Mouse (Mus musculus): ENCODE results near the gene Olfr1393. TPM values are rescaled to one million over a fixed set of nuclear protein-coding genes. Genes with fewer than 3 reads are reported as not detected.

The Olfr1393 gene
- polyA plus RNA-seq (2016; fragmentation: Nextera tagmentation; extraction: Ambion mirVana): 0.06 TPM in 1 of 2 replicates, not detected in the other

- H3K27ac ChIP-seq (replicated peaks): no peak within 1 kb of the TSS
- H3K4me1 ChIP-seq: peaks cover 2% of the 10 kb centered on the region; the same call in 1 of the 2 replicates
- H3K4me3 ChIP-seq: no peak within 1 kb of the TSS
- WGBS: 85% methylated on average over 3 of the region's 3 CpGs
- no peak for ATAC-seq (ENCODE audit: low FRiP score, low read depth)
- H3K4me2 ChIP-seq (replicated peaks): no peak within 1 kb of the TSS
- H3K27me3 ChIP-seq: no peaks in the 10 kb centered on the region
- no peaks in the 10 kb centered on the region for H3K36me3 ChIP-seq
- H3K9ac ChIP-seq (replicated peaks): no peak within 1 kb of the TSS
- no peaks in the 10 kb centered on the region for H3K9me3 ChIP-seq
These were observed at the start of gene Olfr1393 for GRCm38 (mm10) chr11:49278222-49278621. Gene Olfr1393, plus strand, starts transcription at chr11:49278304.

- no peaks in the 10 kb centered on the region for H3K4me1 ChIP-seq
- H3K4me2 ChIP-seq (replicated peaks): no peak overlapping the region
- H3K4me3 ChIP-seq: no peak overlapping the region
- ATAC-seq (ENCODE audit: low FRiP score, low read depth): no peak
- no peaks in the 10 kb centered on the region for H3K9me3 ChIP-seq
- no peak overlapping the region for H3K27ac ChIP-seq (replicated peaks)
- H3K9ac ChIP-seq (replicated peaks): no peak overlapping the region
- 85% methylated on average over 3 of the region's 3 CpGs for WGBS
- H3K36me3 ChIP-seq: no peaks in the 10 kb centered on the region
- H3K27me3 ChIP-seq: no peaks in the 10 kb centered on the region
These were observed 45.3 kb upstream of the Olfr1393 start for GRCm38 (mm10) chr11:49232781-49233180.

GRCm38 (mm10) chr11:49235459-49236207 lies 42.5 kb upstream of the Olfr1393 start:
- Histone ChIP-seq H3K9me3 (no peaks in the 10 kb centered on the region), H3K27ac (replicated peaks) (no peak overlapping the region), H3K36me3 (no peaks in the 10 kb centered on the region), H3K4me3 (no peak overlapping the region), H3K4me1 (no peaks in the 10 kb centered on the region), H3K27me3 (no peaks in the 10 kb centered on the region), H3K9ac (replicated peaks) (no peak overlapping the region), H3K4me2 (replicated peaks) (no peak overlapping the region)
- ATAC-seq (ENCODE audit: low FRiP score, low read depth): no peak
- 64% methylated on average over 3 of the region's 3 CpGs for WGBS

- WGBS: 91% methylated on average over 1 of the region's 1 CpGs
- H3K9me3 ChIP-seq: no peaks in the 10 kb centered on the region
These were observed 41.2 kb upstream of the Olfr1393 start for GRCm38 (mm10) chr11:49236891-49237290.

GRCm38 (mm10) chr11:49237532-49237931 lies 40.6 kb upstream of the Olfr1393 start:
- no peak for ATAC-seq (ENCODE audit: low FRiP score, low read depth)
- 67% methylated on average over 2 of the region's 2 CpGs for WGBS

More at GRCm38 (mm10) chr11:49236891-49237290, 41.2 kb upstream of the Olfr1393 start:
- Histone ChIP-seq H3K27ac (replicated peaks) (no peak overlapping the region), H3K9ac (replicated peaks) (no peak overlapping the region), H3K27me3 (no peaks in the 10 kb centered on the region), H3K4me3 (no peak overlapping the region), H3K4me1 (no peaks in the 10 kb centered on the region), H3K4me2 (replicated peaks) (no peak overlapping the region), H3K36me3 (no peaks in the 10 kb centered on the region)
- no peak for ATAC-seq (ENCODE audit: low FRiP score, low read depth)

GRCm38 (mm10) chr11:49240310-49240709 lies 37.8 kb upstream of the Olfr1393 start:
- Histone ChIP-seq H3K27me3 (no peaks in the 10 kb centered on the region), H3K9me3 (no peaks in the 10 kb centered on the region), H3K27ac (replicated peaks) (no peak overlapping the region), H3K4me3 (no peak overlapping the region), H3K4me1 (peaks cover 14% of the 10 kb centered on the region), H3K36me3 (no peaks in the 10 kb centered on the region), H3K9ac (replicated peaks) (no peak overlapping the region), H3K4me2 (replicated peaks) (no peak overlapping the region)
- ATAC-seq (ENCODE audit: low FRiP score, low read depth): no peak
- WGBS: 90% methylated on average over 1 of the region's 1 CpGs

More at GRCm38 (mm10) chr11:49237532-49237931, 40.6 kb upstream of the Olfr1393 start:
- H3K4me2 ChIP-seq (replicated peaks): no peak overlapping the region
- no peaks in the 10 kb centered on the region for H3K36me3 ChIP-seq
- no peak overlapping the region for H3K27ac ChIP-seq (replicated peaks)
- H3K4me3 ChIP-seq: no peak overlapping the region
- no peak overlapping the region for H3K9ac ChIP-seq (replicated peaks)
- no peaks in the 10 kb centered on the region for H3K9me3 ChIP-seq
- no peaks in the 10 kb centered on the region for H3K27me3 ChIP-seq
- no peaks in the 10 kb centered on the region for H3K4me1 ChIP-seq

- H3K36me3 ChIP-seq: no peaks in the 10 kb centered on the region
- WGBS: 84% methylated on average over 4 of the region's 4 CpGs
- H3K4me2 ChIP-seq (replicated peaks): no peak overlapping the region
- H3K4me3 ChIP-seq: no peak overlapping the region
- ATAC-seq (ENCODE audit: low FRiP score, low read depth): no peak
- no peaks in the 10 kb centered on the region for H3K9me3 ChIP-seq
- H3K27ac ChIP-seq (replicated peaks): no peak overlapping the region
- peaks cover 20% of the 10 kb centered on the region for H3K4me1 ChIP-seq
- no peaks in the 10 kb centered on the region for H3K27me3 ChIP-seq
- H3K9ac ChIP-seq (replicated peaks): no peak overlapping the region
These were observed 37.2 kb upstream of the Olfr1393 start for GRCm38 (mm10) chr11:49240874-49241273.

- Histone ChIP-seq H3K27ac (replicated peaks) (no peak overlapping the region), H3K9ac (replicated peaks) (no peak overlapping the region), H3K27me3 (no peaks in the 10 kb centered on the region), H3K4me2 (replicated peaks) (no peak overlapping the region), H3K36me3 (no peaks in the 10 kb centered on the region), H3K9me3 (no peaks in the 10 kb centered on the region), H3K4me1 (peaks cover 21% of the 10 kb centered on the region), H3K4me3 (no peak overlapping the region)
- WGBS: 70% methylated on average over 1 of the region's 1 CpGs
- ATAC-seq (ENCODE audit: low FRiP score, low read depth): no peak
These were observed 36.6 kb upstream of the Olfr1393 start for GRCm38 (mm10) chr11:49241471-49241870.

GRCm38 (mm10) chr11:49242944-49243626 lies 35.0 kb upstream of the Olfr1393 start:
- H3K36me3 ChIP-seq: no peaks in the 10 kb centered on the region
- peak overlapping the region; percentile 56 for H3K4me3 ChIP-seq
- H3K4me1 ChIP-seq: peaks cover 24% of the 10 kb centered on the region
- WGBS: 23% methylated on average over 11 of the region's 11 CpGs
- no peaks in the 10 kb centered on the region for H3K27me3 ChIP-seq
- H3K9me3 ChIP-seq: no peaks in the 10 kb centered on the region
- H3K9ac ChIP-seq (replicated peaks): peak overlapping the region; percentile 65
- ATAC-seq (ENCODE audit: low FRiP score, low read depth): peak; percentile 5
- peak overlapping the region; percentile 67 for H3K4me2 ChIP-seq (replicated peaks)
- H3K27ac ChIP-seq (replicated peaks): peak overlapping the region; percentile 91

- H3K9ac ChIP-seq (replicated peaks): peak within 1 kb of the TSS; percentile 65
- peak; percentile 96 for ATAC-seq (ENCODE audit: low FRiP score, low read depth)
These were observed 34.1 kb upstream of the Olfr1393 start, which contains the start of gene Mgat1 for GRCm38 (mm10) chr11:49243727-49244594. Gene Mgat1, plus strand, starts transcription at chr11:49244191.

GRCm38 (mm10) chr11:49244595-49244930 lies 33.5 kb upstream of the Olfr1393 start:
- 2% methylated on average over 4 of the region's 4 CpGs for WGBS
- no peaks in the 10 kb centered on the region for H3K9me3 ChIP-seq
- peak overlapping the region; percentile 67 for H3K4me2 ChIP-seq (replicated peaks)
- H3K36me3 ChIP-seq: no peaks in the 10 kb centered on the region
- ATAC-seq (ENCODE audit: low FRiP score, low read depth): no peak; the same call in 1 of the 2 replicates
- H3K4me1 ChIP-seq: peaks cover 24% of the 10 kb centered on the region
- H3K27ac ChIP-seq (replicated peaks): peak overlapping the region; percentile 91
- H3K4me3 ChIP-seq: peak overlapping the region; percentile 56
- H3K9ac ChIP-seq (replicated peaks): peak overlapping the region; percentile 65; the same call in 1 of the 2 replicates
- no peaks in the 10 kb centered on the region for H3K27me3 ChIP-seq

More at GRCm38 (mm10) chr11:49243727-49244594, 34.1 kb upstream of the Olfr1393 start, which contains the start of gene Mgat1:
- H3K4me3 ChIP-seq: peak within 1 kb of the TSS; percentile 56
- H3K27ac ChIP-seq (replicated peaks): peak within 1 kb of the TSS; percentile 91
- H3K4me1 ChIP-seq: peaks cover 24% of the 10 kb centered on the region
- no peaks in the 10 kb centered on the region for H3K36me3 ChIP-seq
- WGBS: under 1% methylated on average over 59 of the region's 60 CpGs
- no peaks in the 10 kb centered on the region for H3K27me3 ChIP-seq
- H3K9me3 ChIP-seq: no peaks in the 10 kb centered on the region
- H3K4me2 ChIP-seq (replicated peaks): peak within 1 kb of the TSS; percentile 67

All from midbrain, embryonic 12.5 days (tissue).